ENCODE assay signal across 8 mouse cellular contexts in the genomic region with DNA sequence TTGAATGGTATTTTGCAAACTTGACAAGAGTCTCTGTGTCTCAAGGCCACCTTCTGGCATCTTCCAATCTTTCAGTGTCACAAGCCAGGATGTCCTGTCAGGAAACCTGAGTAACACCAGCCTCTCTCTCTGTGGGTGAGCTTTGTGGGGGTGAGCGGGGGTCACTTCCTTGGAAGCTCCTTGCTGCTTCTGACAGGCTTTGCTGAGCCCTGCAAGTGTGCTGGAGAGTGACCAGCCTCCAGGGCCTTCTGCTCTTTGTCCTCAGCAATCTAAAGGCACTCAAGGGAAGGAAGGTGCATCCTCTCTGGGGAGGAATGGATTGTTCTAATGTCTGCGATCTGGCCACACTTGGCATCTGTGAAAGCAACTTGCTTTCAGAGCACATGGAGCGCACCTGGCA. TPM values are rescaled to one million over a fixed set of nuclear protein-coding genes. Genes with fewer than 3 reads are reported as not detected.
DNase-seq lines count a peak whose midpoint lies in the region; ATAC-seq and TF ChIP-seq lines count a peak whose summit lies in the region.

No protein-coding gene starts in this region.

- H3K4me1 ChIP-seq in hindbrain, embryonic 10.5 days (replicated peaks) = peaks cover 42% of the 10 kb centered on the region
- H3K4me1 ChIP-seq in hindbrain, postnatal 0 days (ENCODE audit: insufficient read depth, low read length) = no peaks in the 10 kb centered on the region

- TF ChIP-seq POLR2A in myocyte (IDR thresholded peaks at IDR 0.05; ENCODE audit: insufficient read length, low read depth) = no peak

- no peak for TF ChIP-seq CTCF in hindbrain, postnatal 0 days (IDR thresholded peaks at IDR 0.05; ENCODE audit: low read depth)

- H3K79me2 ChIP-seq in myocyte (ENCODE audit: control insufficient read depth, insufficient read depth) = peaks cover 8% of the 10 kb centered on the region

- no peak overlapping the region for H3K4me3 ChIP-seq in hindbrain, embryonic 10.5 days
- H3K4me3 ChIP-seq in hindbrain, postnatal 0 days (ENCODE audit: low read length) = no peak overlapping the region
- H3K4me3 ChIP-seq in myocyte = no peak overlapping the region

- H3K27ac ChIP-seq in hindbrain, embryonic 10.5 days = peak overlapping the region; percentile 83
- no peak overlapping the region for H3K27ac ChIP-seq in hindbrain, postnatal 0 days

- no peak overlapping the region for H3K4me2 ChIP-seq in hindbrain, postnatal 0 days (ENCODE audit: low read depth, low read length)
- H3K4me2 ChIP-seq in myocyte (ENCODE audit: low read depth) = peak overlapping the region; percentile 95

- ATAC-seq in hindbrain, postnatal 0 days = no peak
- no peak for ATAC-seq in inflammation-experienced regulatory T-cells, adult 6 months
- no peak for ATAC-seq in activated CD4-positive, CD25-positive, alpha-beta regulatory T cell, adult 4 months

- no peaks in the 10 kb centered on the region for H3K36me3 ChIP-seq in hindbrain, embryonic 10.5 days
- H3K36me3 ChIP-seq in hindbrain, postnatal 0 days (ENCODE audit: insufficient read depth, low read length) = no peaks in the 10 kb centered on the region
- H3K36me3 ChIP-seq in myocyte (ENCODE audit: control insufficient read depth, insufficient read depth) = no peaks in the 10 kb centered on the region

- no peak overlapping the region for H3K9ac ChIP-seq in hindbrain, postnatal 0 days (replicated peaks; ENCODE audit: low read length)

- no peaks in the 10 kb centered on the region for H3K9me3 ChIP-seq in hindbrain, embryonic 10.5 days
- H3K9me3 ChIP-seq in hindbrain, postnatal 0 days (ENCODE audit: low read length) = no peaks in the 10 kb centered on the region

- WGBS in hindbrain, embryonic 10.5 days = 51% methylated on average over 3 of the region's 3 CpGs
- 49% methylated on average over 3 of the region's 3 CpGs for WGBS in hindbrain, postnatal 0 days

- H3K27me3 ChIP-seq in hindbrain, embryonic 10.5 days (ENCODE audit: insufficient read depth, poor library complexity, severe bottlenecking) = no peaks in the 10 kb centered on the region
- H3K27me3 ChIP-seq in hindbrain, postnatal 0 days (ENCODE audit: insufficient read depth, low read length) = no peaks in the 10 kb centered on the region
- H3K27me3 ChIP-seq in myocyte (ENCODE audit: control insufficient read depth, insufficient read depth, insufficient read length) = no peaks in the 10 kb centered on the region

- no peak overlapping the region for H3ac ChIP-seq in myocyte (ENCODE audit: control insufficient read depth, insufficient read length)

- peak; percentile 27 for DNase-seq in hindbrain, embryonic 10.5 days (ENCODE audit: low spot score)
- no peak for DNase-seq in hindbrain, postnatal 0 days (ENCODE audit: low spot score)
- DNase-seq in heart, adult 18-20 months = peak; percentile 49 to 55
- peak; percentile 50 for DNase-seq in kidney, adult 18-20 months
- DNase-seq in thymus, postnatal 10 days (ENCODE audit: low spot score in 2 of 2) = no peak

TF ChIP-seq in myocyte, 11 proteins besides CTCF, POLR2A, EP300 and RAD21:
- no peak for TF ChIP-seq CEBPB (IDR thresholded peaks at IDR 0.05; ENCODE audit: insufficient read depth, poor library complexity, severe bottlenecking)
- TF ChIP-seq POLR2AphosphoS2 (IDR thresholded peaks at IDR 0.05; ENCODE audit: insufficient read length, low read depth) = no peak
- peak in 1 of 3 experiments; percentile 26 for TF ChIP-seq MYOD1 (IDR thresholded peaks at IDR 0.05; ENCODE audit: control insufficient read depth in 1 of 3, insufficient read length in 2 of 3, low read depth in 2 of 3)
- no peak for TF ChIP-seq E2F4 (IDR thresholded peaks at IDR 0.05; ENCODE audit: insufficient read depth)

RNA-seq across cellular contexts. Expression of gene C87436, which starts 41.1 kb away (rescaled TPM):
- polyA plus RNA-seq in hindbrain, embryonic 10.5 days (2016; fragmentation: Nextera tagmentation; extraction: Ambion mirVana) = 24.4 and 26.2 TPM in 2 replicates
- total RNA-seq in hindbrain, postnatal 0 days (2014; rRNA removed) = 14.4 and 17.6 TPM in 2 replicates
- polyA plus RNA-seq in hindbrain, postnatal 0 days (2015; fragmentation: Nextera tagmentation; extraction: Ambion mirVana) = 15.9 and 19.6 TPM in 2 replicates
- 10 to 100 TPM in 1 of 2 experiments, 1 to 10 TPM in 1; 8.4 to 10.4 TPM for total RNA-seq in heart, adult 18-20 months (2021)
- 6.9 TPM for polyA plus RNA-seq in myocyte (2012; fragmentation: generic; extraction: Trizol)
- 10 to 100 TPM; 20.2 to 39.5 (median 34.5) TPM for polyA plus RNA-seq in inflammation-experienced regulatory T-cells, adult 6 months (2017; shearing (Covaris generic))
- 10 to 100 TPM; 25.1 to 26.1 TPM for polyA plus RNA-seq in activated CD4-positive, CD25-positive, alpha-beta regulatory T cell, adult 4 months (2017; shearing (Covaris generic))

RNA-seq across cellular contexts. Expression of gene Pcbp1, which starts 46.8 kb away (rescaled TPM):
- 478 and 520 TPM in 2 replicates for polyA plus RNA-seq in hindbrain, embryonic 10.5 days (2016; fragmentation: Nextera tagmentation; extraction: Ambion mirVana)
- 61.7 and 71.3 TPM in 2 replicates for total RNA-seq in hindbrain, postnatal 0 days (2014; rRNA removed)
- 300 and 303 TPM in 2 replicates for polyA plus RNA-seq in hindbrain, postnatal 0 days (2015; fragmentation: Nextera tagmentation; extraction: Ambion mirVana)
- total RNA-seq in heart, adult 18-20 months (2021) = 100 to 1,000 TPM; 142 to 150 TPM
- polyA plus RNA-seq in myocyte (2012; fragmentation: generic; extraction: Trizol) = 306 TPM
- 10 to 100 TPM; 26.3 to 32.5 (median 29.3) TPM for polyA plus RNA-seq in inflammation-experienced regulatory T-cells, adult 6 months (2017; shearing (Covaris generic))
- polyA plus RNA-seq in activated CD4-positive, CD25-positive, alpha-beta regulatory T cell, adult 4 months (2017; shearing (Covaris generic)) = 10 to 100 TPM; 35.3 to 39.2 TPM

RNA-seq across cellular contexts. Expression of gene Gm44790, which starts 52.9 kb away (rescaled TPM):
- polyA plus RNA-seq in hindbrain, embryonic 10.5 days (2016; fragmentation: Nextera tagmentation; extraction: Ambion mirVana) = 1.8 TPM in 1 of 2 replicates, not detected in the other
- total RNA-seq in hindbrain, postnatal 0 days (2014; rRNA removed) = not detected in 2 replicates
- polyA plus RNA-seq in hindbrain, postnatal 0 days (2015; fragmentation: Nextera tagmentation; extraction: Ambion mirVana) = not detected in 2 replicates
- total RNA-seq in heart, adult 18-20 months (2021) = not detected
- polyA plus RNA-seq in myocyte (2012; fragmentation: generic; extraction: Trizol) = not detected
- polyA plus RNA-seq in inflammation-experienced regulatory T-cells, adult 6 months (2017; shearing (Covaris generic)) = not detected
- not detected for polyA plus RNA-seq in activated CD4-positive, CD25-positive, alpha-beta regulatory T cell, adult 4 months (2017; shearing (Covaris generic))

Comparison
In these comparisons a context has a peak if more than half of its experiments do, and no peak if none do; other contexts are left out.
1. DNase-seq: peak in hindbrain, embryonic 10.5 days (single experiment), heart, adult 18-20 months (2 of 2) and kidney, adult 18-20 months (single experiment); none in hindbrain, postnatal 0 days (single experiment) and thymus, postnatal 10 days (0 of 2).